Mouse (Mus musculus): Measurements from ENCODE around the gene A630073D07Rik.
"Not testable (repeated sequence)": the region's sequence is repeated elsewhere in the genome, so short reads cannot be mapped to it uniquely, and the experiment has no call there.

A630073D07Rik gene

GRCm38 (mm10) chr6:132651426-132651825, at the start of gene A630073D07Rik:
A630073D07Rik (minus strand) TSS chr6:132651526.
- no peak for DNase-seq (ENCODE audit: low spot score in 2 of 2)

DNA sequence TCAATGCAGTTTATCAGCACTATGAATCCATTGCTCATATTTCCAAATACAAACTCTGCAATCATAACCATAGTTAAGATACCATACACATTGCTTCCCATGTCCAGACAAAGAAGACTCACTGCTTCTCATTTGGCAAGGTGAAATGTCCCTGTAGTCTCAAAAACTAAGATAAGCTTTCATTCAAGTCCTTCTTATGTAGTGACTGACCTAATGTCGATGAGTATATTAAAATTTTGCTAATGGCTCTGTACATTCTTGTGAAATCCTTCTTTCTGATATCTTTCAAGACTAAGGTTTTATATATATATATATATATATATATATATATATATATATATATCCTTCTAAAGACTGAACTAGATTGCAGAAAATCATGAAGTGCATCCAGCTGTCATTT, 49.6 kb upstream of the A630073D07Rik start, which contains the start of gene Tas2r121:
TSS of gene Tas2r121 (minus strand) at position 101 of the 400 bp plus-strand sequence.
- no peak for DNase-seq (ENCODE audit: low spot score in 2 of 2)

DNA sequence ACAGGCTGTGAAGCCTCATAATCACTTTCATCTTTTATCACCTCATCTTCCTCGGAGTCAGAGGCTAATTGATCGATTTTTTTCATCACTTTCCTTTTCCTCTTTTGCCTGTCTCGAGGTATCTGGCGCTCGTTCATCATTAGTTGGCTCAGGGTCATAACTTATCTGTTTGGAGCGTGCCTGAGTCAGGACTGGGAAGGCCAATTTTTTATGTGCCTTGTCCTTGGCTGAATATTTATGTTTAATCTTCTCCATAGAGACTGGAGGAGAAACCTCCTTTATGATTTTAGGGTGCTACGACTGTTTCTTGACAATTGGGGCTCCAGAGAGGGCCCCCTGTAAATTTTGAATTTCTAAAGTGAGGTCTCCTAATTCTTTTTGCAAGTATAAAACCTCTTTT, 40.3 kb upstream of the A630073D07Rik start:
- not testable (repeated sequence) for DNase-seq (ENCODE audit: low spot score in 2 of 2)

GRCm38 (mm10) chr6:132656653-132657052, 5.3 kb upstream of the A630073D07Rik start, which contains the start of gene Tas2r120:
Tas2r120 (plus strand) TSS chr6:132656953.
- DNase-seq (ENCODE audit: low spot score in 2 of 2) = no peak

GRCm38 (mm10) chr6:132649399-132649798, 1.9 kb downstream of the A630073D07Rik start:
- DNase-seq (ENCODE audit: low spot score in 2 of 2) = no peak

GRCm38 (mm10) chr6:132595613-132596012, 55.7 kb downstream of the A630073D07Rik start, which contains the start of gene Prp2:
Prp2 (plus strand) TSS chr6:132595913.
- not testable (repeated sequence) for DNase-seq (ENCODE audit: low spot score in 2 of 2)
